Mouse (Mus musculus) testis, adult 2 months (tissue): ENCODE results near the gene Pdpk1.

ENCODE experiments used
- CTCF ChIP-seq: fragments of 200-500 bp; IDR thresholded peaks from 2 replicates; pipeline ENCODE4 v1.5.1; 2012; ENCODE audit warnings: low read depth, mild to moderate bottlenecking, inconsistent platforms, low read length, moderate library complexity; ENCODE audit not compliant: control insufficient read depth, insufficient read depth, insufficient replicate concordance
- POLR2A ChIP-seq: fragments of 200-500 bp; IDR thresholded peaks from 2 replicates; pipeline ENCODE4 v1.6.1; 2012; ENCODE audit warnings: low read depth, mild to moderate bottlenecking, inconsistent platforms, low read length, moderate library complexity; ENCODE audit not compliant: control insufficient read depth

- TF ChIP-seq POLR2A (no peak), CTCF (no peak)
These were observed 10.8 kb downstream of the Pdpk1 start for GRCm38 (mm10) chr17:24139968-24140367.
